Mouse (Mus musculus): Measurements from ENCODE around the gene Acadvl. TPM values are rescaled to one million over a fixed set of nuclear protein-coding genes. Genes with fewer than 3 reads are reported as not detected.

The Acadvl gene
- total RNA-seq, 2 experiments from 2014 or later = 54.9 to 63.7 TPM

- H3K27ac ChIP-seq = peak within 1 kb of the TSS; percentile 92
- TF ChIP-seq CTCF (conservative IDR thresholded peaks at IDR 0.05) = peak; percentile 76
- DNase-seq (ENCODE audit: low spot score in 2 of 2) = peak; percentile 95 to 99
- H3K4me3 ChIP-seq = peak within 1 kb of the TSS; percentile 83
Observed at GRCm38 (mm10) chr11:69995391-69995960, 19.7 kb downstream of the Acadvl start, which contains the start of gene Phf23. TSS of gene Phf23 (plus strand) at chr11:69995777.

GRCm38 (mm10) chr11:69994401-69995090 is 20.7 kb downstream of the Acadvl start:
- 0 out of 2 replicates have a peak, but pooled peaks have one; percentile 17 for TF ChIP-seq CTCF (conservative IDR thresholded peaks at IDR 0.05)
- no peak for DNase-seq (ENCODE audit: low spot score in 2 of 2)
- H3K4me3 ChIP-seq = no peak overlapping the region
- H3K27ac ChIP-seq = no peak overlapping the region; the same call in 1 of the 2 replicates

DNA sequence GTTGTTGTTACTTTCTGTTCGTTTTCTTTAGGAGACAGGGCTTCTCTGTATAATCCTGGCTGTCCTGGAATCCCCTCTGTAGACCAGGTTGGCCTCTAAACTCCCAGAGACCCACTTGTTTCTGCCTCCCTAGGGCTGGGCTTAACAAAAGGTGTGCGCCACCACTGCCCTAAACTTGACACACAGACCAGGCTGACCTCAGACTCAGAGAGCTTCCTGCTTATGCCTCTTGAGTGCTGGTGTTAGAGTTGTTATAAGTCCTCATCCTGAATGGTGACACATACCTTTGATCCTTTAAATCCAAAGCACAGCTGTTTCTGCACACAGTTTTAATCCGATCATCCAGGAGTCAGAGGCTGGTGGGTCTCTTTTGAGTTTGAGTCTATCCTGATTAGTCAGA is 22.3 kb downstream of the Acadvl start:
- peak overlapping the region; percentile 98 for H3K27ac ChIP-seq
- no peak for TF ChIP-seq CTCF (conservative IDR thresholded peaks at IDR 0.05)
- peak overlapping the region; percentile 84 for H3K4me3 ChIP-seq
- no peak for DNase-seq (ENCODE audit: low spot score in 2 of 2)

DNA sequence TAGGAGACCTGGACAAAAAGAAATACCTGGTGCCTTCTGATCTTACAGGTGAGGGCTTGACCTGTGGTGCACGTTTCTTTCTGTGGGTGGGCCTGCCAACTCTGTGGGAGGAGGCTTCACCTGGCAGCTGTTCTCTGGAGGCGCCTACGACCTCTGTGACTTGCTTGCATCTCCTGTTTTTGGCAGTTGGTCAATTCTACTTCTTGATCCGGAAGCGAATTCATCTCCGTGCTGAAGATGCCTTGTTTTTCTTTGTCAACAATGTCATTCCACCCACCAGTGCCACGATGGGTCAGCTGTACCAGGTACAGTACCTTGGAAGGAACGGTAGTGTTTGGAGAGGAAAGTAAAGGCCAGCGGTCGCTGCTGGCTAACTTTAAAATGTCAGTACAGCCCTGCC is 22.8 kb downstream of the Acadvl start:
- Histone ChIP-seq H3K4me3 (peak overlapping the region; percentile 84), H3K27ac (peak overlapping the region; percentile 98)
- TF ChIP-seq CTCF (conservative IDR thresholded peaks at IDR 0.05) = no peak
- no peak for DNase-seq (ENCODE audit: low spot score in 2 of 2)

DNA sequence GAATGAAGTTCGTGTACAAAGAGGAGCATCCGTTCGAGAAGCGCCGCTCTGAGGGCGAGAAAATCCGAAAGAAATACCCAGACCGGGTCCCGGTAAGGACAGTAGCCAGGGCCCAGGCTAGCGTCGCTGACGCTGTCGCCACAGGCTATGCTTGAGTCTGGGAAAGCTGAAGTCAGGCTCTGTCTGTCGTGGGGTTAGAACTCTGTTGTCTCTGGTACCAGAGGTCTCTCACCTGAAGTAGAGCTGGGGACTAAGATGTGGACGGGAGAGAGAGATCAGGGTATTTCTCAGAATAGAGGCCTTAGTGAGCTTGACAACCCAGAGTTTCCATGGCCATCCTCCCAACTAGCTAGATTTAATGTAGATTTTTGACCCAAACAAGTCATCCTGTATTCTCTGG is 23.5 kb downstream of the Acadvl start:
- peak overlapping the region; percentile 98 for H3K27ac ChIP-seq
- no peak for DNase-seq (ENCODE audit: low spot score in 2 of 2)
- peak overlapping the region; percentile 84 for H3K4me3 ChIP-seq
- TF ChIP-seq CTCF (conservative IDR thresholded peaks at IDR 0.05) = no peak

- Histone ChIP-seq H3K4me3 (peak within 1 kb of the TSS; percentile 84), H3K27ac (peak within 1 kb of the TSS; percentile 98)
- DNase-seq (ENCODE audit: low spot score in 2 of 2) = peak; percentile 95 to 96
- no peak for TF ChIP-seq CTCF (conservative IDR thresholded peaks at IDR 0.05)
Observed at GRCm38 (mm10) chr11:69990850-69991691, 24.1 kb downstream of the Acadvl start, which contains the start of gene Gabarap. TSS of gene Gabarap (plus strand) at chr11:69991143.

GRCm38 (mm10) chr11:69989949-69990348 is 25.3 kb downstream of the Acadvl start:
- TF ChIP-seq CTCF (conservative IDR thresholded peaks at IDR 0.05) = no peak
- DNase-seq (ENCODE audit: low spot score in 2 of 2) = no peak
- H3K4me3 ChIP-seq = no peak overlapping the region
- H3K27ac ChIP-seq = peak overlapping the region; percentile 98; the same call in 1 of the 2 replicates

DNA sequence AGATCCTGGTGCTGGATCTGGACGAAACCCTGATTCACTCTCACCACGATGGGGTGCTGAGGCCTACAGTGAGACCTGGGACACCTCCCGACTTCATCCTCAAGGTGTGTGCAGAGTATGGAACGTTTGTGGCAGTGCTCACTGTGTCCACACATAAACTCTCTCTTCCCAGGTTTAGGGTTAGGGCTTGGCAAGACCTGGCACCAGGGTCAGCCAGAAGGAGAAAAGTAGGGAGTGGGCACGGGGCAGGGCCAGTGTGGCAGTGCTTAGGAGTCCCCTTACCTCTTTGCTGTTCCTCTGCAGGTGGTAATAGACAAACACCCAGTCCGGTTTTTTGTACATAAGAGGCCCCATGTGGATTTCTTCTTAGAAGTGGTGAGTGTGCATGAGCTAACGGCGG is 30.8 kb downstream of the Acadvl start:
- DNase-seq (ENCODE audit: low spot score in 2 of 2) = no peak
- Histone ChIP-seq H3K27ac (no peak overlapping the region), H3K4me3 (no peak overlapping the region)
- TF ChIP-seq CTCF (conservative IDR thresholded peaks at IDR 0.05) = no peak

DNA sequence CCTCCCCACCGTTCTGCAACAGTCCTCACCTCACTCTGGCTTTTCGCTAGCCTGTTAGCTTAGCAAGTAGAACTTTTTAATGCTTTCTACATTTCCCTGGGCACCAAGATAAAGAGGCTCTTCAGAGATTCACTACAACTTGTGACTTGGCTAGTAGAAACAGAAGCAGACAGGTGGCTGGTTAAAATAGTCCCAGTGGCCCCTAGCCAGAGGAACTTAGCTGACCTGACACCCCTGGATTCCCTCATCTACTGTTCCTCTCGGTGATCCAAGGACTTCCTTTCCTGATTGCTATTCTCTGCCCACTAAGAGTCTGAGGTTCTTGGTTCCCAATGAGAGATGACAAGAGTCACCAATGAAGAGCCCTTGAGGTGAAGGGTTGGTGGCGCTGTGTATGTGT is 31.8 kb downstream of the Acadvl start:
- 0 out of 2 replicates have a peak overlapping the region, but pooled peaks have one; percentile 100 for H3K27ac ChIP-seq
- no peak overlapping the region for H3K4me3 ChIP-seq
- DNase-seq (ENCODE audit: low spot score in 2 of 2) = no peak
- no peak for TF ChIP-seq CTCF (conservative IDR thresholded peaks at IDR 0.05)

GRCm38 (mm10) chr11:69982877-69983276 is 32.3 kb downstream of the Acadvl start:
- Histone ChIP-seq H3K27ac (peak overlapping the region; percentile 100; the same call in 1 of the 2 replicates), H3K4me3 (peak overlapping the region; percentile 98; the same call in 1 of the 2 replicates)
- TF ChIP-seq CTCF (conservative IDR thresholded peaks at IDR 0.05) = no peak
- no peak for DNase-seq (ENCODE audit: low spot score in 2 of 2)

DNA sequence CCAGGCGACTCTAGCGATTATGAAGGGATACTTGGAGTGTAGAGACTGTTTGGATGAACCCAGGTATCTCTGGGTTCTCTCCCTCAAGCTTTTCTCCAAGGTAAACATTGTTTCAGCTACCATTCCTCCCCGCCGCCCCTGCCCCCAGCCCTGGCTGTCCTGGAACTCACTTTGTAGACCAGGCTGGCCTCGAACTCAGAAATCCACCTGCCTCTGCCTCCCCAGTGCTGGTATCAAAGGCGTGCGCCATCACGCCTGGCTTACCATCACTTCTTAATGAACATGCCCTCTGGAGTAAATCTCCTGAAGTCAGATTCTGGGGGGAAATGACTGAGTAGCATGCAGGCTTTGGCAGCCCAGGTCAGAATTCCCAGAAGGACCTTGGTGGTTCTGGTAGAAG is 33.0 kb downstream of the Acadvl start, which contains the start of gene Elp5:
Gene Elp5, minus strand, starts transcription at position 293 of the 400 bp plus-strand sequence.
- no peak for TF ChIP-seq CTCF (conservative IDR thresholded peaks at IDR 0.05)
- no peak for DNase-seq (ENCODE audit: low spot score in 2 of 2)
- Histone ChIP-seq H3K27ac (peak within 1 kb of the TSS; percentile 100), H3K4me3 (peak within 1 kb of the TSS; percentile 98)

GRCm38 (mm10) chr11:69981141-69981762 is 34.0 kb downstream of the Acadvl start, which contains the start of gene Ctdnep1:
TSS of gene Ctdnep1 (plus strand) at chr11:69981156.
- no peak for TF ChIP-seq CTCF (conservative IDR thresholded peaks at IDR 0.05)
- peak within 1 kb of the TSS; percentile 98 for H3K4me3 ChIP-seq
- peak within 1 kb of the TSS; percentile 100 for H3K27ac ChIP-seq
- no peak for DNase-seq (ENCODE audit: low spot score in 2 of 2)
